Mouse (Mus musculus): ENCODE measurements around the gene Pikfyve.
A peak's percentile ranks its signal among the peaks of the same experiment; 100 is the strongest.

Gene Pikfyve

GRCm38 (mm10) chr1:65186287-65187073 lies at the start of gene Pikfyve, which contains the start of gene Idh1:
Pikfyve (plus strand) TSS chr1:65186683.
Idh1 (minus strand) TSS chr1:65186500.
- DNase-seq (ENCODE audit: low read depth, low spot score), result peak; percentile 96

- no peak for DNase-seq (ENCODE audit: low read depth, low spot score)
These were observed 48.9 kb upstream of the Pikfyve start for GRCm38 (mm10) chr1:65137560-65137959.

GRCm38 (mm10) chr1:65144783-65145182 lies 41.7 kb upstream of the Pikfyve start:
- DNase-seq (ENCODE audit: low read depth, low spot score), result no peak

GRCm38 (mm10) chr1:65146601-65147000 lies 39.9 kb upstream of the Pikfyve start:
- DNase-seq (ENCODE audit: low read depth, low spot score), result no peak

- DNase-seq (ENCODE audit: low read depth, low spot score), result no peak
These were observed 39.2 kb upstream of the Pikfyve start for GRCm38 (mm10) chr1:65147326-65147725.

- DNase-seq (ENCODE audit: low read depth, low spot score), result no peak
These were observed 38.5 kb upstream of the Pikfyve start for GRCm38 (mm10) chr1:65147971-65148370.

- DNase-seq (ENCODE audit: low read depth, low spot score), result no peak
These were observed 31.7 kb upstream of the Pikfyve start for GRCm38 (mm10) chr1:65154814-65155213.

- DNase-seq (ENCODE audit: low read depth, low spot score), result no peak
These were observed 30.4 kb upstream of the Pikfyve start for GRCm38 (mm10) chr1:65156111-65156510.

- no peak for DNase-seq (ENCODE audit: low read depth, low spot score)
These were observed 24.3 kb upstream of the Pikfyve start for GRCm38 (mm10) chr1:65162210-65162609.

GRCm38 (mm10) chr1:65167496-65167895 lies 19.0 kb upstream of the Pikfyve start:
- no peak for DNase-seq (ENCODE audit: low read depth, low spot score)

GRCm38 (mm10) chr1:65169536-65169935 lies 16.9 kb upstream of the Pikfyve start:
- DNase-seq (ENCODE audit: low read depth, low spot score), result no peak

- DNase-seq (ENCODE audit: low read depth, low spot score), result no peak
These were observed 16.5 kb upstream of the Pikfyve start for GRCm38 (mm10) chr1:65169947-65170346.

GRCm38 (mm10) chr1:65171579-65171978 lies 14.9 kb upstream of the Pikfyve start:
- DNase-seq (ENCODE audit: low read depth, low spot score), result no peak

- DNase-seq (ENCODE audit: low read depth, low spot score), result no peak
These were observed 12.8 kb upstream of the Pikfyve start for GRCm38 (mm10) chr1:65173716-65174115.

- DNase-seq (ENCODE audit: low read depth, low spot score), result no peak
These were observed 10.3 kb upstream of the Pikfyve start for GRCm38 (mm10) chr1:65176171-65176570.

GRCm38 (mm10) chr1:65176912-65177311 lies 9.6 kb upstream of the Pikfyve start:
- no peak for DNase-seq (ENCODE audit: low read depth, low spot score)

GRCm38 (mm10) chr1:65177452-65177851 lies 9.0 kb upstream of the Pikfyve start:
- no peak for DNase-seq (ENCODE audit: low read depth, low spot score)

- peak; percentile 85 for DNase-seq (ENCODE audit: low read depth, low spot score)
These were observed 8.2 kb upstream of the Pikfyve start for GRCm38 (mm10) chr1:65178126-65178901.

- peak; percentile 96 for DNase-seq (ENCODE audit: low read depth, low spot score)
These were observed 7.5 kb upstream of the Pikfyve start for GRCm38 (mm10) chr1:65178902-65179432.

- DNase-seq (ENCODE audit: low read depth, low spot score), result peak; percentile 68
These were observed 6.7 kb upstream of the Pikfyve start for GRCm38 (mm10) chr1:65179634-65180249.

- no peak for DNase-seq (ENCODE audit: low read depth, low spot score)
These were observed 5.0 kb upstream of the Pikfyve start for GRCm38 (mm10) chr1:65181459-65181858.

GRCm38 (mm10) chr1:65183994-65184393 lies 2.5 kb upstream of the Pikfyve start:
- DNase-seq (ENCODE audit: low read depth, low spot score), result no peak

All from embryo, embryonic 11.5 days (tissue).